Mouse (Mus musculus): Measurements from ENCODE around the gene Ccl11. TPM values are rescaled to one million over a fixed set of nuclear protein-coding genes. Genes with fewer than 3 reads are reported as not detected.

Gene Ccl11
- polyA plus RNA-seq, 1 experiment from 2014 or later, result 85.0 TPM

DNA sequence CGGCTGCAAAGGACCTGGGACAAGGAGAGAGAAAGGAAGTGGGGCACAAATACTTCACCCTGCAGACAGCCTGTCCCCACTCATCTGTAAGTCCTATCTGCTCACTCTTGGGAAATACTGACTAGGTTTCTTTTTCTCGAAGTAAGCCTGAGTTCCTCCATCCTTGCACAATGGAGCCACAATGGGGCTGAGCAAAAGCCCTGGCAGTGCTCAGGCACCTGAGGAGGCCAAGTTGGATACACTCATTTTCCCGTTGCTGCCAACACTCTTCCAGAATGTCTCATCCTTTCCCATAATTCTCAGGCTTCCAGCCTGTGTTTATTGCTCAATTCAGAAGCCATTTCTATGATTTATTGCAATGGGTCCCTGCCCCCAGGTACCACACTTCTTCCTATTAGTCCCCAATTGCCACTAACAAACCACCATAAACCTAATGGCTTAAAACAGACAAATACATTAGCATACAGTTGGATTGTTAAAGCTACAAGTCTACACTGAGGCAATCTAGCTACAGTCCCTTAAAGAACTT lies 18.4 kb upstream of the Ccl11 start:
- WGBS, result 56% methylated on average over 3 of the region's 3 CpGs
- no peak for ATAC-seq (ENCODE audit: low read depth)
- Histone ChIP-seq H3K27ac (ENCODE audit: low read length) (no peak overlapping the region), H3K9me3 (ENCODE audit: control insufficient read depth, low read length) (no peaks in the 10 kb centered on the region), H3K36me3 (ENCODE audit: control insufficient read depth, insufficient read depth, low read length) (no peaks in the 10 kb centered on the region), H3K4me2 (ENCODE audit: low read depth, low read length) (no peak overlapping the region), H3K27me3 (ENCODE audit: control insufficient read depth, insufficient read depth, low read depth, low read length) (no peaks in the 10 kb centered on the region), H3K4me1 (replicated peaks; ENCODE audit: control insufficient read depth, insufficient read depth, low read length) (peaks cover 2% of the 10 kb centered on the region; the same call in 1 of the 2 replicates), H3K9ac (ENCODE audit: low read length) (no peak overlapping the region), H3K4me3 (ENCODE audit: low read length) (no peak overlapping the region)

DNA sequence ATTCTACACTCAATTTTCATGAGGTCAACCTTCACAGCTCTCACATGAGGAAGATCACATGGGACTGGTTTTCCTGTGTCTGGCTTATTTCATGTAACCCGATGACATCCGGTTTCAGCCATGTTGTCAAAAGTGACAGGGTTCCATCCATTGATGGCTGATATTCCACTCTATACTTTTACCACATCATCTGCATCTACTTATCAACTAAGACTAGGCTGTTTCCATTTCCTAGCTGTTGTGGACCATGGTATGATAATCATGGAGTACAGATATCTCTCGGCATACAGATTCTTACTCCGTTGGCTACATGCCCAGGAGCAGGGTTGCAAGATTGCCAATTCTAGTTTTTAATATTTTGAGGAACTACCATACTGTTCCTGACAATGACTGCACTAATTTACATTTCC lies 15.9 kb upstream of the Ccl11 start:
- H3K27me3 ChIP-seq (ENCODE audit: control insufficient read depth, insufficient read depth, low read depth, low read length), result no peaks in the 10 kb centered on the region

DNA sequence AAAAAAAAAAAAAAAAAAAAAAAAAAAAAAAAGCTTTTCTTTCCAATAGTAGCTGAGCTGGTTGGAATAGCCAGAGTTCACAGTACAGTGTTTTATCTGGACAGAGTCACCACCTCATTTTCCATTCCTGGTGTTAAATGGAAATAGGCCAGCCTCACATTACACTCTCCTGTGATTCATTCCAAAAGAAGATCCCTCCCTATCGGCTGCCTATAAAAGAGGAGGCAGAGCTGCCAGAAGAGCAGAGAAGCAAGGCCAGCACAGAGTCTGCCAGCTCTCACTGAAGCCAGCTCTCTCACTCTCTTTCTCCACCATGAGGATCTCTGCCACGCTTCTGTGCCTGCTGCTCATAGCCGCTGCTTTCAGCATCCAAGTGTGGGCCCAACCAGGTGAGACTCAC lies 12.2 kb upstream of the Ccl11 start, which contains the start of gene Ccl7:
Gene Ccl7, plus strand, starts transcription at position 242 of the 400 bp plus-strand sequence.
- Histone ChIP-seq H3K9me3 (ENCODE audit: control insufficient read depth, low read length) (no peaks in the 10 kb centered on the region), H3K9ac (ENCODE audit: low read length) (no peak within 1 kb of the TSS), H3K4me3 (ENCODE audit: low read length) (no peak within 1 kb of the TSS), H3K4me1 (replicated peaks; ENCODE audit: control insufficient read depth, insufficient read depth, low read length) (no peaks in the 10 kb centered on the region; the same call in 1 of the 2 replicates), H3K36me3 (ENCODE audit: control insufficient read depth, insufficient read depth, low read length) (no peaks in the 10 kb centered on the region), H3K4me2 (ENCODE audit: low read depth, low read length) (no peak within 1 kb of the TSS), H3K27ac (ENCODE audit: low read length) (peak within 1 kb of the TSS; percentile 19), H3K27me3 (ENCODE audit: control insufficient read depth, insufficient read depth, low read depth, low read length) (no peaks in the 10 kb centered on the region)
- 44% methylated on average over 3 of the region's 3 CpGs for WGBS
- ATAC-seq (ENCODE audit: low read depth), result peak; percentile 68

More for the DNA sequence above, 15.9 kb upstream of the Ccl11 start:
- Histone ChIP-seq H3K36me3 (ENCODE audit: control insufficient read depth, insufficient read depth, low read length) (no peaks in the 10 kb centered on the region), H3K4me2 (ENCODE audit: low read depth, low read length) (no peak overlapping the region), H3K27ac (ENCODE audit: low read length) (no peak overlapping the region), H3K9ac (ENCODE audit: low read length) (no peak overlapping the region), H3K4me1 (replicated peaks; ENCODE audit: control insufficient read depth, insufficient read depth, low read length) (no peaks in the 10 kb centered on the region; the same call in 1 of the 2 replicates), H3K9me3 (ENCODE audit: control insufficient read depth, low read length) (no peaks in the 10 kb centered on the region), H3K4me3 (ENCODE audit: low read length) (no peak overlapping the region)
- WGBS, result 62% methylated on average over 4 of the region's 4 CpGs
- no peak for ATAC-seq (ENCODE audit: low read depth)

DNA sequence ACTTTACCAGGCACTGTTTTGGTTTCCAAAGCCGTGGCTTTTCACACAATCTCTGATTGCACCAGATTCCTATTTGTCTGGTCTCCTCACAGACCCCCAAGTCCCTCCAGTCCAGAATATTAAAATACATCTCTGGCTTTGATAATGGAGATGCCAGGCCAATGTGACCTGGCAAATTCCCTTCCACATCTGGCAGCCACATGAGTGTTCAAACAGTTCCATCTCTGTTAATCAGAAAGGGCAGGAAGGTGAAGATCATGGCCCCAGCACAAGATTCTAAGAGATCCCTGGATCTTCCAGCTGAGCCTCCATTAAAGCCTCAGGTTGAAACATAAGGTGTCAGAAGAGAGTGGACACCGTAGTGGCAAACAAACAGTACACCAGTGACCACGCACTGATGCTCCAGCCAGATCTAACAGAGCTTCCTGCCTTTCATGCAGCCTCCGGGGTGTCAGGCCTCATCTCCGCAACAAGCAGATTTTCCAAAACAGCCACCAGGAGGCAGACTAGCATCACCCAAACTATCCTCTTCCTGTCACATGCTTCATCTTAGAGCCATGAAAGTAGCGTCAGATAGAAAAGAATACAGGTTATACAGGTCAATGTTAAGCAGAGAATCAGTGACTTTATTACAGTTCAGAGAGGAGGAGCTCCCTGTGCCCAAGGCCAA lies 9.7 kb upstream of the Ccl11 start:
- 35% methylated on average over 6 of the region's 6 CpGs for WGBS
- H3K36me3 ChIP-seq (ENCODE audit: control insufficient read depth, insufficient read depth, low read length), result no peaks in the 10 kb centered on the region
- H3K27me3 ChIP-seq (ENCODE audit: control insufficient read depth, insufficient read depth, low read depth, low read length), result no peaks in the 10 kb centered on the region
- no peaks in the 10 kb centered on the region for H3K9me3 ChIP-seq (ENCODE audit: control insufficient read depth, low read length)
- no peak overlapping the region for H3K4me2 ChIP-seq (ENCODE audit: low read depth, low read length)
- H3K9ac ChIP-seq (ENCODE audit: low read length), result no peak overlapping the region
- H3K4me1 ChIP-seq (replicated peaks; ENCODE audit: control insufficient read depth, insufficient read depth, low read length), result no peaks in the 10 kb centered on the region; the same call in 1 of the 2 replicates
- H3K27ac ChIP-seq (ENCODE audit: low read length), result no peak overlapping the region
- no peak overlapping the region for H3K4me3 ChIP-seq (ENCODE audit: low read length)
- ATAC-seq (ENCODE audit: low read depth), result peak; percentile 51; the same call in 1 of the 2 replicates

DNA sequence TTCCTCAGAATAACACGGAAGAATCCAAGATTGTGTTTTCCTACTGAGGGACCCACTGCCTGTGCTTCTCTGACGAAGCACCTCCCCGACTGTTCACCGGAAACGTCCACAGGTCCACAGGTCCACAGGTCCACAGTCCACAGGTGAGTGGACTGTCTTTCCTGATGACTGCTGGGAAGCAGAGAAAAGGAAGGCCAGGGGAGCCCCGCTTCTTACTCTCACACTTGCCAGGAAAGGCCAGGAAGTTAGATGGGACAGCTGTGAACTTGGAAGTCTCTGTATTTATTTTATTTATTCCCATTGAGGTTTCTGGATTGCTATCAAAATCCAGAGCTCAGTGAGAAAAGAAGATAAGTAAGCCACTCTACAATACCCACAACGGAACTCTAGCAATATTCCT lies 3.8 kb upstream of the Ccl11 start:
- 76% methylated on average over 7 of the region's 7 CpGs for WGBS
- Histone ChIP-seq H3K9ac (ENCODE audit: low read length) (no peak overlapping the region), H3K4me1 (replicated peaks; ENCODE audit: control insufficient read depth, insufficient read depth, low read length) (no peaks in the 10 kb centered on the region), H3K36me3 (ENCODE audit: control insufficient read depth, insufficient read depth, low read length) (no peaks in the 10 kb centered on the region), H3K9me3 (ENCODE audit: control insufficient read depth, low read length) (no peaks in the 10 kb centered on the region), H3K4me2 (ENCODE audit: low read depth, low read length) (no peak overlapping the region), H3K4me3 (ENCODE audit: low read length) (no peak overlapping the region), H3K27ac (ENCODE audit: low read length) (no peak overlapping the region), H3K27me3 (ENCODE audit: control insufficient read depth, insufficient read depth, low read depth, low read length) (no peaks in the 10 kb centered on the region)
- no peak for ATAC-seq (ENCODE audit: low read depth)

DNA sequence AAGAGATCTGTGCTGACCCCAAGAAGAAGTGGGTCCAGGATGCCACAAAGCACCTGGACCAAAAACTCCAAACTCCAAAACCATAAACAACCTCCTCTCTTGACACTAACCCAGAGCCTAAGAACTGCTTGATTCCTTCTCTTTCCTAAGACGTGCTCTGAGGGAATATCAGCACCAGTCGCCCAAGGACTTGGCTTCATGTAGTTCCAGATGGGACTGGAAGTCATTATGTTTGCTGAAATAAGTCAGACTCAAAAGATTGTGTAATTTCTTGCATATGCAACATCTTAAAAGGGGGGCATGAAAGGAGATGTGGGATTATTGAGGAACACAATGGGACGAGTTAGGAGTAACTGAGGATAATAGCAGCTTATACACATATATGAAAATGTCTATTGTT lies 4.6 kb downstream of the Ccl11 start:
- 0 out of 2 replicates have a peak, but pooled peaks have one; percentile 37 for ATAC-seq (ENCODE audit: low read depth)
- Histone ChIP-seq H3K27me3 (ENCODE audit: control insufficient read depth, insufficient read depth, low read depth, low read length) (no peaks in the 10 kb centered on the region), H3K4me2 (ENCODE audit: low read depth, low read length) (no peak overlapping the region), H3K9me3 (ENCODE audit: control insufficient read depth, low read length) (no peaks in the 10 kb centered on the region), H3K4me3 (ENCODE audit: low read length) (no peak overlapping the region), H3K4me1 (replicated peaks; ENCODE audit: control insufficient read depth, insufficient read depth, low read length) (no peaks in the 10 kb centered on the region), H3K9ac (ENCODE audit: low read length) (no peak overlapping the region), H3K36me3 (ENCODE audit: control insufficient read depth, insufficient read depth, low read length) (no peaks in the 10 kb centered on the region), H3K27ac (ENCODE audit: low read length) (no peak overlapping the region; the same call in 1 of the 2 replicates)
- 58% methylated on average over 3 of the region's 3 CpGs for WGBS

DNA sequence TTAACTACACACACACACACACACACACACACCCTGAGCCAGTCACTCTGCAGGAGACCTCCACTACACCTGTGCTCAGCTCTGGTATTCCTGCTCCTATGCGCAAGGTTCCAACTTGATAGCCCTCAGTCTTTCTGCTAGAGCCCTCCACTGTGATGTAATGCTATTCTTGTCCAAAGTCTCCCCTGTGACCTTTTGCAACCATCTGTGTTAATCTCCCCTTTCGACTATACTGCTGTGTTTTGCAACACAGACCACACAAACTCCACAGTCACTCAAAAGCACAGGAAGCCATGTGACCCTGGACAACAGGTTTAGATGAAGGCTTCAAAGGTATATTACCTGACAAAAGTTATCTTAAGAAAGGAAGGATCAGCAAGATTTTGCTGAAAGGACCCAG lies 5.8 kb downstream of the Ccl11 start:
- Histone ChIP-seq H3K4me3 (ENCODE audit: low read length) (no peak overlapping the region), H3K36me3 (ENCODE audit: control insufficient read depth, insufficient read depth, low read length) (no peaks in the 10 kb centered on the region), H3K27me3 (ENCODE audit: control insufficient read depth, insufficient read depth, low read depth, low read length) (no peaks in the 10 kb centered on the region), H3K9ac (ENCODE audit: low read length) (no peak overlapping the region), H3K9me3 (ENCODE audit: control insufficient read depth, low read length) (no peaks in the 10 kb centered on the region), H3K4me1 (replicated peaks; ENCODE audit: control insufficient read depth, insufficient read depth, low read length) (no peaks in the 10 kb centered on the region), H3K4me2 (ENCODE audit: low read depth, low read length) (no peak overlapping the region), H3K27ac (ENCODE audit: low read length) (no peak overlapping the region)
- 81% methylated on average over 2 of the region's 2 CpGs for WGBS
- no peak for ATAC-seq (ENCODE audit: low read depth)

DNA sequence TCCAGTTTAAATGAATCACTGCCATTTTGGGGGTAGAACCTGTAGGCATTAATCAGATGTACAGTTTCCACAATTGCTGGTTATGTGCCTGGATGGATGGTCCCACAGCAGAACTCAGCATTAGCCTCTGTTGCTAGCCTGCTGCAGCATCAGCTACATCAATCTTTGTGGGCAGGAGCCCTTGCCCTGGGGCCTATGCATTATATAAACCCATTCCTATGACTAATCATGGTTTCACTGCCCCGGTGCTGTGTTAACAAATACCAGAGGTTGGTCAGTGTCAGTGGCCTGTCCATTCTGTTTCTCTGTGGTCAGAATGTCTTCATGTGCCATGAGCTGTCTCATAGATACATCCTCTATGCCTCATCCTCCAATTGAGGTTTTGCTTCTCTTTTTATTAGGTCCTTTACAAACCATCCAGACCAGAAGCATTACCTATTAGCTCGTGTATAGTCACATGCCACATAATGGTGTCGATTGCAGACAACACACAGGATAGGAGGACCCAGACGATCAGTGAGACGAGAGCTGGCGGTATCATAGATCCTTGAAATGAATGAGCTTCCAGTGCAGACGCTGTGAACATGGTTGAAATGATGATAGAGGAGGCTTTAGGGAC lies 9.4 kb downstream of the Ccl11 start:
- H3K9me3 ChIP-seq (ENCODE audit: control insufficient read depth, low read length), result no peaks in the 10 kb centered on the region
- no peak for ATAC-seq (ENCODE audit: low read depth)
- 67% methylated on average over 7 of the region's 7 CpGs for WGBS
- no peak overlapping the region for H3K27ac ChIP-seq (ENCODE audit: low read length)
- H3K4me1 ChIP-seq (replicated peaks; ENCODE audit: control insufficient read depth, insufficient read depth, low read length), result no peaks in the 10 kb centered on the region
- no peak overlapping the region for H3K9ac ChIP-seq (ENCODE audit: low read length)
- H3K36me3 ChIP-seq (ENCODE audit: control insufficient read depth, insufficient read depth, low read length), result no peaks in the 10 kb centered on the region
- no peaks in the 10 kb centered on the region for H3K27me3 ChIP-seq (ENCODE audit: control insufficient read depth, insufficient read depth, low read depth, low read length)
- no peak overlapping the region for H3K4me2 ChIP-seq (ENCODE audit: low read depth, low read length)
- H3K4me3 ChIP-seq (ENCODE audit: low read length), result no peak overlapping the region

DNA sequence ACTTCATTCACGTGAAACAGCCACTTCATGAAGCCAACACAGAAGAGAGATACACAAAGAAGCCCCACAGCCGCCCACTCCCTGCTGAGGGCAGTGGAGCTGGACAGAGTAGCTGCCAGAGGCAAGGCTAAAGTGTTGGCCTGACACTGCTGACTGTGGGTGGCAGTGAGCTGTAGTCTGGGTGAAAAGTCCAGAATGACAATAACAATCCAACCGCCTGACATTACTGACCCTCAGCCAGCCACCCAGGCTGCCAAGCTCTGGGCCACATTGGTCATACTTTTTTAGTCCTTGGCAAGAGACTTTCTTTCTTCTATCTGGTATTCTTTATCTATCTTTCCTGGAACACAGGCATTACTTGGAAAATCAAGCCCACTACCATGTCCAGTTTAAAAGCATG lies 13.5 kb downstream of the Ccl11 start:
- no peak overlapping the region for H3K4me3 ChIP-seq (ENCODE audit: low read length)
- no peak overlapping the region for H3K27ac ChIP-seq (ENCODE audit: low read length)
- no peak overlapping the region for H3K9ac ChIP-seq (ENCODE audit: low read length)
- no peaks in the 10 kb centered on the region for H3K27me3 ChIP-seq (ENCODE audit: control insufficient read depth, insufficient read depth, low read depth, low read length)
- no peak overlapping the region for H3K4me2 ChIP-seq (ENCODE audit: low read depth, low read length)
- WGBS, result 70% methylated on average over 3 of the region's 3 CpGs
- no peak for ATAC-seq (ENCODE audit: low read depth)
- no peaks in the 10 kb centered on the region for H3K9me3 ChIP-seq (ENCODE audit: control insufficient read depth, low read length)
- H3K4me1 ChIP-seq (replicated peaks; ENCODE audit: control insufficient read depth, insufficient read depth, low read length), result no peaks in the 10 kb centered on the region
- no peaks in the 10 kb centered on the region for H3K36me3 ChIP-seq (ENCODE audit: control insufficient read depth, insufficient read depth, low read length)
